24 mouse cellular contexts compared by ENCODE assay signal in the genomic region with DNA sequence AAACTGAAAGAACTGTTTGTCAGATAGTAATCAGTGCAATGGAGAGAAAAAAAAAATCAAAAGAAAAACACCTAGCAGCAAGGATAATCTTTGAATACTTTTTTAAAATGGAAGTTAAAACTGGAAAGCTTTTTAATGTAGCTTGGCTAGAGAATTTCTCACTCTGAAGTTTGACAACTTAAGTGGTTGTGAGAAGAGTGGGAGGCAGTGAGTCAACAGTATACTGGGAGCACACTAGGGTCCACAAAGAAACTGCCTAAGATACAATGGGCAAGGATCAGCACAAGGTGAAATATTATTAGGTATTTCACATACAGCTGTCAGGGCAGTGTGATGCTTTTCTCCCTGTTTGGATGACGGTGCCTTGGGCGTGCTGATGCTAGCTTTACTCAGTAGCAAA. TPM values are rescaled to one million over a fixed set of nuclear protein-coding genes. Genes with fewer than 3 reads are reported as not detected.
DNase-seq lines count a peak whose midpoint lies in the region; ATAC-seq lines count a peak whose summit lies in the region.
"Had no signal": no experiment of that assay in that cellular context is flagged by ENCODE, and none has a peak within 500 bp of the region (broad histone marks: within the 10 kb centered on the region; RNA-seq: fewer than 3 reads in every experiment).

No protein-coding gene starts in this region.

- no peaks in the 10 kb centered on the region for H3K27me3 ChIP-seq in heart, embryonic 11.5 days (ENCODE audit: control insufficient read depth, insufficient read depth, low read length)
- H3K27me3 ChIP-seq: CH12.LX had no signal

- WGBS in heart, embryonic 11.5 days (ENCODE audit: insufficient replicate concordance), result 83% methylated on average over 2 of the region's 2 CpGs

- H3K9ac ChIP-seq in heart, embryonic 11.5 days (ENCODE audit: low read depth, low read length), result no peak overlapping the region

- DNase-seq in frontal cortex, postnatal 10 days (ENCODE audit: low spot score in 2 of 2), result no peak
- peak; percentile 41 for DNase-seq in heart, adult 11 months
- DNase-seq in right cerebral cortex, adult 18-20 months, result peak; percentile 4
- no peak for DNase-seq in right cerebral cortex, postnatal 36 days (ENCODE audit: low spot score in 2 of 2)
- DNase-seq in brain, adult 2 months (ENCODE audit: low read depth, low spot score), result peak; percentile 51
- DNase-seq in ovary, postnatal 36 days (ENCODE audit: low spot score), result no peak
- DNase-seq: adrenal gland, adult 2 months; adrenal gland, adult 8-10 months; adrenal gland, postnatal 10 days; adrenal gland, postnatal 14 days; adrenal gland, postnatal 25 days; adrenal gland, postnatal 36 days; B cell, adult 2 months; cerebellum, adult 11 months; cerebellum, adult 11-12 months; cerebellum, adult 18-20 months had no signal

- peak; percentile 84 for ATAC-seq in frontal cortex, adult (ENCODE audit: low TSS enrichment)
- ATAC-seq in heart, embryonic 11.5 days (replicated peaks; ENCODE audit: insufficient number of reproducible peaks, low FRiP score, low TSS enrichment), result no peak
- ATAC-seq: activated CD4-positive, CD25-positive, alpha-beta regulatory T cell, adult 4 months; CD4-positive, CD25-positive, alpha-beta regulatory T cell, adult 4 months; Patski had no signal

- no peaks in the 10 kb centered on the region for H3K36me3 ChIP-seq in heart, embryonic 11.5 days (ENCODE audit: control insufficient read depth, insufficient read depth, low read length)
- H3K36me3 ChIP-seq: G1E had no signal

- no peaks in the 10 kb centered on the region for H3K4me1 ChIP-seq in heart, embryonic 11.5 days (ENCODE audit: control insufficient read depth, insufficient read depth, low read length)

- H3K9me3 ChIP-seq in heart, embryonic 11.5 days (replicated peaks; ENCODE audit: control insufficient read depth, low read length), result no peaks in the 10 kb centered on the region
- H3K9me3 ChIP-seq: G1E had no signal

- no peak overlapping the region for H3K4me3 ChIP-seq in heart, embryonic 11.5 days (ENCODE audit: low read depth, low read length)

- H3K4me2 ChIP-seq in heart, embryonic 11.5 days, result no peak overlapping the region

- no peak overlapping the region for H3K27ac ChIP-seq in heart, embryonic 11.5 days (ENCODE audit: low read depth, low read length)

RNA-seq across cellular contexts. Expression of gene Lipi, which starts 23.0 kb away (rescaled TPM):
- not detected in 2 replicates for polyA plus RNA-seq in heart, embryonic 11.5 days (2014; fragmentation: Nextera tagmentation; extraction: Ambion mirVana)
- polyA plus RNA-seq: activated CD4-positive, CD25-positive, alpha-beta regulatory T cell, adult 4 months; adrenal gland, adult 2 months; C2C12; CD4-positive, CD25-positive, alpha-beta regulatory T cell, adult 4 months; G1E; Patski had no signal

RNA-seq across cellular contexts. Expression of gene Rbm11, which starts 29.7 kb away (rescaled TPM):
- polyA plus RNA-seq in heart, embryonic 11.5 days (2014; fragmentation: Nextera tagmentation; extraction: Ambion mirVana), result 0.24 and 0.46 TPM in 2 replicates
- polyA plus RNA-seq: G1E had no signal

Comparison
In these comparisons a context has a peak if more than half of its experiments do, and no peak if none do; other contexts are left out.
1. DNase-seq: peak in heart, adult 11 months (single experiment), right cerebral cortex, adult 18-20 months (single experiment) and brain, adult 2 months (single experiment); none in frontal cortex, postnatal 10 days (0 of 2), right cerebral cortex, postnatal 36 days (0 of 2) and ovary, postnatal 36 days (single experiment).